Mouse (Mus musculus) liver, postnatal 0 days (tissue): ENCODE measurements around the gene Col9a1.

ENCODE experiments used
- CTCF ChIP-seq: sonication (generic); IDR thresholded peaks from 2 replicates; pipeline ENCODE4 v1.5.1; 2016; ENCODE audit warnings: antibody characterized with exemption, low read depth
- EP300 ChIP-seq: IDR thresholded peaks from 2 replicates; pipeline ENCODE4 v1.6.1; 2016; ENCODE audit warnings: antibody characterized with exemption, low read depth, mild to moderate bottlenecking

DNA sequence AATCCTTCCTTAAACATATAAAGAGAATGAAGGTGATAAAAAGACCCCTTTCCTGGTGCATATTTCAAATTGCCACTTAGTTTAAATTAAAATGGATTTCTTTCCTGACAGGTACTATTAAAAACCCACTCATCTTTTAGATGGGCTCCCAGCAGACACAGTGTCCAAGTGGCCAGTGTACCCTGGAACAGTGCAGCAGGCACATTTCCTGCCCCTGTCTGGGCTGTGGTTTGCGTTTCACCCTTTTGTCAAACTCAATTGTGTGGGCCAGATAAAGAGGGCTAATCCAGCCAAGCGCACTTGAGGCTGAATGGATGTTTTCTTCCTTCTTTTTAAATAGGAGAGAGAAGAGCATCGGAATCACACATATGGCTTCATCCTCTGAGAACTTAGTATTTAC is 89.6 kb downstream of the Col9a1 start:
- TF ChIP-seq CTCF (no peak), EP300 (no peak)
